Comparison of ENCODE assay signal across 15 mouse cellular contexts in the genomic region with DNA sequence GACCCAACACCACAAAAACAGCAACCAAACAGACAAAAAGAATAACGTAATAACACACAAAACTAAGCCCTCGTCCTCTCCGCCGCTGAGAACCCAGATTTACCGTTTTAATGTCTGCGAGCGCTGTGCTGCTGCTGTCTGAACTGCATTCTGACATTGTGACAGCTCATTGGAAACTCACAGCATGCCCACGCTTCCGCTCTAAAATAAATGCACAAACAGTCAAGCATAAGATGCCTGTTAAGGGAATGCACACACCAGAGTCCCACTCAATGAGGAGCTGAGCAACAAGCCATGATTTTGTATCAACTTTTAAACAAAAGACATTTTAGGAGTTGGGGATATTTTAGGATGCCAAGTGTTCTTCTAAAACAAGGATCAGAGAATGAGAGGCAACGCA. TPM values are rescaled to one million over a fixed set of nuclear protein-coding genes. Genes with fewer than 3 reads are reported as not detected.
DNase-seq lines count a peak whose midpoint lies in the region; ATAC-seq and TF ChIP-seq lines count a peak whose summit lies in the region.
"Had no signal": no experiment of that assay in that cellular context is flagged by ENCODE, and none has a peak within 500 bp of the region (broad histone marks: within the 10 kb centered on the region; RNA-seq: fewer than 3 reads in every experiment).

No protein-coding gene starts in this region.

- TF ChIP-seq POLR2A in brain, embryonic 14.5 days (IDR thresholded peaks at IDR 0.05; ENCODE audit: borderline replicate concordance, extremely low read depth, insufficient read depth, insufficient read length, poor library complexity, severe bottlenecking), result no peak

- peak; percentile 30 to 68 for DNase-seq in frontal cortex, adult 2 months (ENCODE audit: extremely low spot score in 1 of 2, low spot score in 1 of 2)
- DNase-seq in frontal cortex, postnatal 10 days (ENCODE audit: low spot score in 2 of 2), result no peak
- peak; percentile 34 to 48 for DNase-seq in left cerebral cortex, adult 18-20 months (ENCODE audit: low spot score in 2 of 2)
- DNase-seq in left cerebral cortex, adult 8-10 months (ENCODE audit: low spot score in 2 of 2), result no peak
- DNase-seq in brain, embryonic 14.5 days (ENCODE audit: low read depth), result peak; percentile 62
- peak; percentile 34 to 37 for DNase-seq in layer of hippocampus, postnatal 36 days
- no peak for DNase-seq in kidney, postnatal 14 days
- DNase-seq: adrenal gland, postnatal 10 days; cerebellum, adult 18-20 months; cerebellum, postnatal 36 days; heart, adult 18-20 months; lung, postnatal 10 days; thymus, adult 2 months had no signal

- no peak for TF ChIP-seq CTCF in brain, embryonic 14.5 days (IDR thresholded peaks at IDR 0.05; ENCODE audit: borderline replicate concordance, extremely low read depth, insufficient read depth, insufficient read length)

- ATAC-seq in granulocyte monocyte progenitor cell, adult 5-6 weeks (replicated peaks; ENCODE audit: poor library complexity, severe bottlenecking), result no peak
- ATAC-seq: intestine, embryonic 15.5 days had no signal

RNA-seq across cellular contexts. Expression of gene Dicer1, which starts 14.1 kb away (rescaled TPM):
- polyA plus RNA-seq in frontal cortex, adult 2 months (2012; rRNA removed), result 20.4 and 21.8 TPM in 2 replicates
- total RNA-seq in left cerebral cortex, adult 18-20 months (2021), result 10 to 100 TPM; 37.0 to 38.2 TPM
- 10 to 100 TPM; 39.3 to 42.8 (median 40.4) TPM for total RNA-seq in left cerebral cortex, adult 8-10 months (2022)
- 29.5 and 43.0 TPM in 2 replicates for polyA plus RNA-seq in brain, embryonic 14.5 days (2012; rRNA removed)
- total RNA-seq in layer of hippocampus, postnatal 36 days (2021), result 10 to 100 TPM; 38.4 to 41.9 TPM
- total RNA-seq in granulocyte monocyte progenitor cell, adult 5-6 weeks (2014; fragmentation: Nextera tagmentation), result 49.1 and 51.6 TPM in 2 replicates
- total RNA-seq in granulocyte monocyte progenitor cell, adult 5-6 weeks (2017), result 33.2 and 39.5 TPM in 2 replicates

Comparison
In these comparisons a context has a peak if more than half of its experiments do, and no peak if none do; other contexts are left out.
1. DNase-seq: peak in frontal cortex, adult 2 months (2 of 2), left cerebral cortex, adult 18-20 months (2 of 2), brain, embryonic 14.5 days (single experiment) and layer of hippocampus, postnatal 36 days (2 of 2); none in frontal cortex, postnatal 10 days (0 of 2), left cerebral cortex, adult 8-10 months (0 of 2) and kidney, postnatal 14 days (single experiment).